Mouse (Mus musculus): Measurements from ENCODE around the gene Cpeb4. TPM values are rescaled to one million over a fixed set of nuclear protein-coding genes. Genes with fewer than 3 reads are reported as not detected.

Gene Cpeb4
- 14.6 and 15.5 TPM in 2 replicates for polyA plus RNA-seq (2016; fragmentation: Nextera tagmentation; extraction: Ambion mirVana)

- Histone ChIP-seq H3K4me1 (peaks cover 19% of the 10 kb centered on the region), H3K27ac (replicated peaks) (peak within 1 kb of the TSS; percentile 92), H3K27me3 (no peaks in the 10 kb centered on the region), H3K4me2 (replicated peaks) (peak within 1 kb of the TSS; percentile 76), H3K36me3 (no peaks in the 10 kb centered on the region), H3K9me3 (no peaks in the 10 kb centered on the region), H3K9ac (replicated peaks) (peak within 1 kb of the TSS; percentile 83), H3K4me3 (peak within 1 kb of the TSS; percentile 91)
- WGBS: 82% methylated on average over 4 of the region's 4 CpGs
- ATAC-seq (ENCODE audit: low FRiP score, low read depth): no peak
Measured at GRCm38 (mm10) chr11:31871911-31872310, at the start of gene Cpeb4. Cpeb4 (plus strand) TSS chr11:31872211.

- Histone ChIP-seq H3K9me3 (no peaks in the 10 kb centered on the region), H3K27ac (replicated peaks) (no peak overlapping the region)
- WGBS: 90% methylated on average over 9 of the region's 9 CpGs
Measured at GRCm38 (mm10) chr11:31822556-31822955, 49.5 kb upstream of the Cpeb4 start.

DNA sequence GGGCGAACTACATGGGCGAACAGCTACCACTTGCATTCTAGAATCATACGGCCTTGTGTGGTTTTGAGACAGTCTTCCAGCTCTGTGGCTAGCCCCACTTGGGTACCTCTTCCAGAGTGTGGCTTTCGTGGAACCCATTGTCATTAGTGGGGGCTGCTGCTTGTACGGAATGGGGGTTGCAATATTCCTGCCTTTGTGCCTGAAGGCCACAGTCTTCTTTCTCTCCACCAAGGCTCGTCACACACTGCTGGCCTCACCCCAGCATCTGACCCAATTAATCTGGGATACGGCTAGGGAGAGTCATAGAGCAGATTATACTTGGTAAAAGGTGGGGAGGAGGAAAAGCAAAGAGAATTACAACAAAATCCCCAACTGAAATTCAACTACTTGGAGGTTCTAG, 48.5 kb upstream of the Cpeb4 start:
- H3K36me3 ChIP-seq: no peaks in the 10 kb centered on the region
- H3K27me3 ChIP-seq: no peaks in the 10 kb centered on the region
- H3K27ac ChIP-seq (replicated peaks): no peak overlapping the region
- no peak overlapping the region for H3K9ac ChIP-seq (replicated peaks)
- H3K4me3 ChIP-seq: no peak overlapping the region
- no peak overlapping the region for H3K4me2 ChIP-seq (replicated peaks)
- no peak for ATAC-seq (ENCODE audit: low FRiP score, low read depth)
- WGBS: 93% methylated on average over 7 of the region's 7 CpGs
- H3K4me1 ChIP-seq: peaks cover 4% of the 10 kb centered on the region; the same call in 1 of the 2 replicates
- H3K9me3 ChIP-seq: no peaks in the 10 kb centered on the region

More at GRCm38 (mm10) chr11:31822556-31822955, 49.5 kb upstream of the Cpeb4 start:
- no peaks in the 10 kb centered on the region for H3K27me3 ChIP-seq
- no peaks in the 10 kb centered on the region for H3K36me3 ChIP-seq
- no peak overlapping the region for H3K4me2 ChIP-seq (replicated peaks)
- no peak overlapping the region for H3K9ac ChIP-seq (replicated peaks)
- ATAC-seq (ENCODE audit: low FRiP score, low read depth): no peak
- H3K4me1 ChIP-seq: peaks cover 6% of the 10 kb centered on the region; the same call in 1 of the 2 replicates
- H3K4me3 ChIP-seq: no peak overlapping the region

DNA sequence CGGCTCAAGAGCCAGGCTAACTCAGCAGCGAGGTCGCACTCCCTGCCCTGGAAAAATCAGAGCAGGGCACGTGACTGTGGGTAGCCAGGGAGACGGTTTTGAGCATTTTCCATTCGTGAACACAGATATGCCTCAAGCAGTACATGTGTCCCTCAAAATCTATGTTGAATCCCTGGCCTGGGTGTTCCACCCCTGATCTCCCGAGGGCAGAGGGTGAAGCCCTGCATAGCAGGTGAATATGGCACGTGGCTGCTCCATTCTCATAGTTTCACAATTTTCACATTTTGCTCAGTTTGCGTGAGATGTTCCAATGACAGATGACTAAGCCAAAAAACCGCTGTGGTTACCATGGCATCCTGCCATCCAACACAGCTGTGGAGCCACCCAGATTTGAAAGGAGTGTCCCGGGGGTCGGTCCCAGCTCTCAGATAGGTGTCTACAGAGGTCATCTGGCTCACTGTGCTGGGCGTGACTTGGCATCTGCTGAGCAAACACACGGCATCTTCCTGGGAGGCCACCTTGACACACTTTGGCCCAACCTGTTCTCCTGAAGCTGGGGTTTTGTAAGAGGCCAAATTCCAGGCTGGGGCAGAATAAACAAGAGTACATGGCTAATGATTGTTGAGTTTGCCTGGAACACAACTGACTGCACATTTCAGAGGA, 47.4 kb upstream of the Cpeb4 start:
- no peak overlapping the region for H3K4me3 ChIP-seq
- H3K4me2 ChIP-seq (replicated peaks): no peak overlapping the region
- H3K9ac ChIP-seq (replicated peaks): no peak overlapping the region
- no peak overlapping the region for H3K27ac ChIP-seq (replicated peaks)
- H3K36me3 ChIP-seq: no peaks in the 10 kb centered on the region
- H3K4me1 ChIP-seq: peaks cover 4% of the 10 kb centered on the region; the same call in 1 of the 2 replicates
- H3K9me3 ChIP-seq: no peaks in the 10 kb centered on the region
- WGBS: 83% methylated on average over 14 of the region's 14 CpGs
- H3K27me3 ChIP-seq: no peaks in the 10 kb centered on the region
- ATAC-seq (ENCODE audit: low FRiP score, low read depth): no peak

DNA sequence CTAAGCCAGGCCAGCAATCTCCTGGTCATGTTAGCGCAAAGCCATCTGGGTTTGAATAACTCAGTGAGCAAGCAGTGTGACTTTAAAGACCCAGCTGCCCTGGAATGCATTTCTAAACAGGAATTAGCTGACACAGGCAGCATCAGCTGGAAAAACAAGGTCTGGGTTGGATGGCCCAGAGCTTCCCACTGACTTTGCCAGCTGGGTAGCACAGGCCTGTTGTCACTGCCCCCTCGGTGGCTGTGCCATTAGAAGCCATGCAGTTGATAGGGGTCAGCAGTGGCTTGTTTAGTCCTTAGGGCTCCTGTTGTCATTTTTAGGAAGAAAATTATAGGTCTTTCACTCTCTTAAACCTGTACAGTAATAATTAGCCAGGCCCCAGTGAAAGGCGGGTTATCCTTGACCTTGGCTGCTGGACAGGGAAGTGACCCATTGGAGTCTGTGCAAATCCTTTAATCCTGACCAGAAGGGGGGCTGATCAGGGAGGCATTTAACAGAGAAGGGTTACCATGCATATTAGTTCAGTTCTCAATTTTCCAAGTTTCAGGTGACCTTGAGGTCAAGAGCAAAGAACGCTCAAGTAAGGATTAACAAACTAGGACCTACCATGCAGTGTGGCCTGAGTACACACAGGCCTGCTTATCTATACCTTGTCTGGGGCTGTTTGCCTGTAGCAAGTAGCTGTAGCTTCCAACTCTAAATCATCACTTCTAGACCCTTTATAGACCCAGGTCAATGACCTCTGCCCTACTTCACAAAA, 43.8 kb upstream of the Cpeb4 start:
- Histone ChIP-seq H3K4me2 (replicated peaks) (no peak overlapping the region), H3K9me3 (no peaks in the 10 kb centered on the region), H3K27ac (replicated peaks) (no peak overlapping the region), H3K9ac (replicated peaks) (no peak overlapping the region), H3K27me3 (0 out of 2 replicates have a peak, but pooled peaks cover 8% of the 10 kb centered on the region), H3K4me1 (peaks cover 13% of the 10 kb centered on the region; the same call in 1 of the 2 replicates), H3K36me3 (no peaks in the 10 kb centered on the region), H3K4me3 (no peak overlapping the region)
- no peak for ATAC-seq (ENCODE audit: low FRiP score, low read depth)
- WGBS: 52% methylated on average over 4 of the region's 4 CpGs

- Histone ChIP-seq H3K9me3 (no peaks in the 10 kb centered on the region), H3K27me3 (0 out of 2 replicates have a peak, but pooled peaks cover 8% of the 10 kb centered on the region), H3K4me2 (replicated peaks) (no peak overlapping the region), H3K36me3 (no peaks in the 10 kb centered on the region), H3K4me3 (no peak overlapping the region), H3K9ac (replicated peaks) (no peak overlapping the region), H3K4me1 (peaks cover 13% of the 10 kb centered on the region; the same call in 1 of the 2 replicates), H3K27ac (replicated peaks) (no peak overlapping the region)
- 74% methylated on average over 2 of the region's 2 CpGs for WGBS
- ATAC-seq (ENCODE audit: low FRiP score, low read depth): no peak
Measured at GRCm38 (mm10) chr11:31828771-31829072, 43.3 kb upstream of the Cpeb4 start.

DNA sequence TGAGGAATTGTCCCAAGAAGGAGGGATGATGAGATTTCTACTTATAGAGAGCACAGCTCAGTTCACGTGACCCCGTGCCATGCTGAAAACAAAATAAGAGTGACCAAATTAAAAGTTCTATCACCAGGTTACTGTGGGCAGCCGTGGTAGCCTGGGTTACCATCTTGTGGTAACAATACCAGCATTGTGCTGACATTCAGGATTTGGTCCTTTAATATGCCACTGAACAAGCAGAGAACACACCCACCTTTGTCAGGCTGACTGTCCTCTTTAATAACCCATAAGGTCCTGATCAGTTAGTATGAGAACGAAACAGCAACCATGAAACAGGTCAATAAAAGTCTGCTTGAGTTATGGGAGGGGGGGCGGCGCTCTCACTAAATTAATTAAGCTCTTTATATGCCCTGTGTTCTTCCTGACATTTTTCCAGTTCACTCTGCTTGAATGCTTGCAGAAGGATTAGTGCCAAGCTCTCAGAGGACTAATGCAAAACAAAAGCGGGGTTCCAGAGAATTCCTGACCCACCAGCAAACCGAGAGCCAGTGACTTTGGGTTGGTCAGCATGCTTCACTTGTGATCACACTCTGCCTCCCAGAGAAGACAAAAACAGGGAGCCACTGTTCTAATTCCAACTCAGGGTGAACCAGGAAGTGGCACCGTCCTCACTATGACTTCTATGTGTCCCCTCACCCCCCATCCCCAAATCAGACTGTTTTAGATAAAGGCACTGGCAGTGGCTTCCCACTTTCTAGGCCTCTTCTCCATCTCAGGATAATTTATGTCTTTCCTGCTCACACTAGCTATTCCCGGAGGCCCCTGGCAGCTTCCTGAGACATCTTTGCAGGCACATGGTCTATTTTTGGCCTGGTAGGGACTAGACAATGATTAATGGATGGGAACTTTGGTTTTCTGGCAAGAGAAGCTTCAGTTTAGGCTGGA, 41.5 kb upstream of the Cpeb4 start:
- Histone ChIP-seq H3K27me3 (0 out of 2 replicates have a peak, but pooled peaks cover 8% of the 10 kb centered on the region), H3K36me3 (no peaks in the 10 kb centered on the region), H3K9me3 (no peaks in the 10 kb centered on the region), H3K4me1 (peaks cover 13% of the 10 kb centered on the region; the same call in 1 of the 2 replicates), H3K4me2 (replicated peaks) (no peak overlapping the region), H3K4me3 (no peak overlapping the region), H3K27ac (replicated peaks) (peak overlapping the region; percentile 54; the same call in 1 of the 2 replicates), H3K9ac (replicated peaks) (no peak overlapping the region)
- 59% methylated on average over 10 of the region's 10 CpGs for WGBS
- ATAC-seq (ENCODE audit: low FRiP score, low read depth): no peak

GRCm38 (mm10) chr11:31831451-31831850, 40.6 kb upstream of the Cpeb4 start:
- Histone ChIP-seq H3K4me1 (peaks cover 13% of the 10 kb centered on the region; the same call in 1 of the 2 replicates), H3K4me3 (no peak overlapping the region), H3K36me3 (no peaks in the 10 kb centered on the region), H3K27ac (replicated peaks) (no peak overlapping the region), H3K9ac (replicated peaks) (no peak overlapping the region), H3K9me3 (no peaks in the 10 kb centered on the region), H3K27me3 (0 out of 2 replicates have a peak, but pooled peaks cover 8% of the 10 kb centered on the region), H3K4me2 (replicated peaks) (no peak overlapping the region)
- ATAC-seq (ENCODE audit: low FRiP score, low read depth): peak; percentile 52; the same call in 1 of the 2 replicates
- WGBS: 80% methylated on average over 5 of the region's 5 CpGs

DNA sequence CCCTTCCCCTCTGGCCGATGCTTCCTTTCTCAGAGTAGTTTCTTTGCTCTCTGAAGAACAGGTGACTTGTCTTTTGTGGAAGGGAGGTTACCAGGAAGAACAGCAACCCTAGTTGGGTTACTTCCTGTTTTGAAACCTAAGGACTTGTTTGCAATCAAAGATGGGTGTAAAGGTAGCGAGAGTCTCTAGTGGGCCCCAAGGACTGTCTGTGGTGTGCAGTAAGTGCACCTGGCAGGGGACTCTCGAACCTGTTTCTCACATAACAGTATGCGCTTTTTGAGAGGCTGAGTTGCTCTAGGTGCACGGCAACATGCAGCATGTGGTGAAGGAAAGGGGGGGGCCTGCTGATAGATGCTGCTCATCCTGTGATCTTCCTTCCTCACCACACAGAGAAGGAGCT, 40.0 kb upstream of the Cpeb4 start:
- WGBS: 90% methylated on average over 5 of the region's 5 CpGs
- peaks cover 13% of the 10 kb centered on the region; the same call in 1 of the 2 replicates for H3K4me1 ChIP-seq
- H3K27me3 ChIP-seq: 0 out of 2 replicates have a peak, but pooled peaks cover 8% of the 10 kb centered on the region
- H3K4me2 ChIP-seq (replicated peaks): no peak overlapping the region
- H3K36me3 ChIP-seq: no peaks in the 10 kb centered on the region
- H3K9me3 ChIP-seq: no peaks in the 10 kb centered on the region
- no peak overlapping the region for H3K9ac ChIP-seq (replicated peaks)
- no peak overlapping the region for H3K4me3 ChIP-seq
- no peak for ATAC-seq (ENCODE audit: low FRiP score, low read depth)
- H3K27ac ChIP-seq (replicated peaks): 0 out of 2 replicates have a peak overlapping the region, but pooled peaks have one; percentile 39

GRCm38 (mm10) chr11:31832439-31832980, 39.5 kb upstream of the Cpeb4 start:
- Histone ChIP-seq H3K4me1 (peaks cover 13% of the 10 kb centered on the region; the same call in 1 of the 2 replicates), H3K27ac (replicated peaks) (no peak overlapping the region), H3K27me3 (0 out of 2 replicates have a peak, but pooled peaks cover 8% of the 10 kb centered on the region), H3K4me3 (no peak overlapping the region), H3K4me2 (replicated peaks) (no peak overlapping the region), H3K9me3 (no peaks in the 10 kb centered on the region), H3K36me3 (no peaks in the 10 kb centered on the region), H3K9ac (replicated peaks) (no peak overlapping the region)
- no peak for ATAC-seq (ENCODE audit: low FRiP score, low read depth)
- 94% methylated on average over 7 of the region's 7 CpGs for WGBS

GRCm38 (mm10) chr11:31833506-31833905, 38.5 kb upstream of the Cpeb4 start:
- Histone ChIP-seq H3K9ac (replicated peaks) (no peak overlapping the region), H3K4me3 (no peak overlapping the region), H3K4me2 (replicated peaks) (no peak overlapping the region), H3K9me3 (no peaks in the 10 kb centered on the region), H3K4me1 (peaks cover 12% of the 10 kb centered on the region), H3K27me3 (0 out of 2 replicates have a peak, but pooled peaks cover 8% of the 10 kb centered on the region), H3K36me3 (no peaks in the 10 kb centered on the region), H3K27ac (replicated peaks) (no peak overlapping the region)
- no peak for ATAC-seq (ENCODE audit: low FRiP score, low read depth)
- 47% methylated on average over 2 of the region's 2 CpGs for WGBS
